Mouse (Mus musculus) G1E (cell line): ENCODE measurements around the gene Plekho2. TPM values are rescaled to one million over a fixed set of nuclear protein-coding genes. Genes with fewer than 3 reads are reported as not detected.

ENCODE experiments used
- ATAC-seq: 2 replicates; pipeline ENCODE4 v1.8.0; 2016; ENCODE audit warnings: mild to moderate bottlenecking; ENCODE audit not compliant: insufficient number of reproducible peaks, poor library complexity, low FRiP score, severe bottlenecking; ENCODE audit errors: extremely low read depth
- DNase-seq: peaks from one replicate; pipeline ENCODE4 v3.0.0; 2012; ENCODE audit warnings: low spot score
- H3K27me3 ChIP-seq: 2 replicates; pipeline ENCODE4 v1.6.1; 2012; ENCODE audit warnings: mild to moderate bottlenecking, low read length, inconsistent platforms; ENCODE audit not compliant: insufficient read depth
- H3K36me3 ChIP-seq: replicated peaks from 2 replicates; pipeline ENCODE3; 2012; ENCODE audit warnings: mild to moderate bottlenecking, inconsistent platforms
- H3K4me1 ChIP-seq: 2 replicates; pipeline ENCODE4 v1.6.1; 2012; ENCODE audit warnings: low read depth, low read length, inconsistent platforms, mixed read lengths; ENCODE audit not compliant: insufficient read depth
- H3K4me3 ChIP-seq: 2 replicates; pipeline ENCODE4 v1.5.1; 2012; ENCODE audit warnings: low read depth, mild to moderate bottlenecking, inconsistent platforms, low read length, moderate library complexity, mixed read lengths
- H3K9me3 ChIP-seq: replicated peaks from 2 replicates; pipeline ENCODE4 v1.6.1; 2012; ENCODE audit warnings: inconsistent platforms
- CTCF ChIP-seq: IDR thresholded peaks from 2 replicates; pipeline ENCODE4 v1.5.1; 2012; ENCODE audit warnings: low read depth, low read length, inconsistent platforms, mixed read lengths
- GATA1 ChIP-seq: IDR thresholded peaks from 2 replicates; pipeline ENCODE4 v1.6.1; 2012; ENCODE audit warnings: borderline replicate concordance, low read length, inconsistent platforms, mixed read lengths
- GATA2 ChIP-seq: IDR thresholded peaks from 2 replicates; pipeline ENCODE4 v1.6.1; 2012; ENCODE audit warnings: low read depth, low read length, inconsistent platforms, borderline replicate concordance
- POLR2AphosphoS5 ChIP-seq: IDR thresholded peaks from 2 replicates; pipeline ENCODE4 v1.6.1; 2012; ENCODE audit warnings: low read depth, low read length, inconsistent platforms; ENCODE audit not compliant: insufficient replicate concordance
- TAL1 ChIP-seq: conservative IDR thresholded peaks from 2 replicates; pipeline ENCODE4 v1.6.1; 2012; ENCODE audit warnings: low read depth, low read length, inconsistent platforms, mixed read lengths
- polyA plus RNA-seq: library from polyadenylated mRNA; stranded (reverse); fragments of >175 nt; gene quantifications from 2 replicates; pipeline ENCODE4 v1.2.3, GENCODE M21; 2012
- total RNA-seq, 2 experiments: library from RNA; stranded (forward) in 1 of 2; stranded (reverse) in 1 of 2; fragments of 200-1000 nt in 1 of 2; fragments of >200 nt in 1 of 2; fragmentation: Nextera tagmentation in 1 of 2; gene quantifications; 2 replicates each; pipeline ENCODE4 v1.2.3; 2014 to 2017

Plekho2 gene
- total and polyA plus RNA-seq, 3 experiments, result 16.8 to 35.4 (median 26.9) TPM

DNA sequence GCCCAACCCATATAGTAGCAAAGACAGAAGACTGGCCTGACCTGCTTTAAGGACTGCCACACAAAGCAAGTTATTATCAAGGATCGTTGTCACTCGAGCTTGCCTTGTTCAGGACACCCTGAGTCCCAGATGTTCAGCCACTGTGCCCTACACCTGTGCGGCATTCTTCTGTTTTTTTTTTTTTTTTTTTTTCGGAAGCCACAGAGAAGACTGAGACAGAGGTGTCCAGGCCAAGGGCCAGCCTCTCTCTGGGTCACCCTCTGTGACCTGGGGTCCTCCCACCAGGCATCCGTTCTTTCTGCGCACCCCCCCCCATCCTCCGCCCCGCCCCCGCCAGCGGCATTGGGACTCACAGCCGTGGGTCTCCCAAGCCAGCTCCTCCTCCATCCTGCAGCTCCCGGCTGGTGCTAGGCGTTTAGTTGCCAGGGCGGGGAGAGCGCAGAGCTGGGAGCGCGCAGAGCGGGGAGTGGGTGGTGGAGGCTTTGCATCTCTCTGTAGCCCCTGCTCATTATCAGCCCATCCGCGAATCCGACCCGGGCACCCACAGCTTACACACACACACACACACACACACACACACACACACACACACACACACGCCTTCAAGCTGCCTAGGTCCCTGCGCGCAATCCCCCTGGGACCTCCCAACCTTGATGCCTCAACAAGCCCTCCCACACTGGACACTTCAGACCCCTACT lies 59.9 kb downstream of the Plekho2 start, which contains the start of gene Ankdd1a:
Gene Ankdd1a, minus strand, starts transcription at position 387 of the 698 bp plus-strand sequence.
- Histone ChIP-seq H3K4me1 (peaks cover 3% of the 10 kb centered on the region; the same call in 1 of the 2 replicates), H3K4me3 (no peak within 1 kb of the TSS), H3K27me3 (peaks cover 22% of the 10 kb centered on the region), H3K36me3 (no peaks in the 10 kb centered on the region), H3K9me3 (no peaks in the 10 kb centered on the region)
- ATAC-seq (no peak), DNase-seq (no peak)
- TF ChIP-seq POLR2AphosphoS5 (no peak), CTCF (no peak), TAL1 (no peak), GATA1 (no peak), GATA2 (no peak)

DNA sequence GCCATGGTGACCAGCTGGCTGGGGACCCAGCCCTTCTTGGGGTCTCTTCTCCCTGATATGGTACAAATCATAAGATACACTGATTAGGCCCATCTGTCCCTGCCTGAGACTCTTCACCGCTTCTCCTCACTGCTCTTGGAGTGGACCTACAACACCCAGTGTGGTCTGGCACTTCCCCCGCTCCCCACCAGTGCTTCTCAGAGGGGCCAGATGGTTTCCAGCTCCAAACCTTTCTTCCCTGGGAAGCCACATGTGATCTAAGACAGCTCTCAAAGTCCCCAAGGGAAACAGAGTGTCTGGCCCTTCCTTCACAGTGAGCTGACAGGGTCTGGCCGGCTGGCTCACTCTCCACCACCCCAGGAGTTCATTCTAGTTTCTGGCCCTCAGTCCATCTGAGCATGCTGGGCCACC lies 65.0 kb downstream of the Plekho2 start:
- H3K27me3 ChIP-seq, result peaks cover 48% of the 10 kb centered on the region
- ATAC-seq (no peak), DNase-seq (no peak)

GRCm38 (mm10) chr9:65514431-65514830 lies 65.4 kb downstream of the Plekho2 start:
- H3K36me3 ChIP-seq, result no peaks in the 10 kb centered on the region
- DNase-seq, result no peak
- H3K4me3 ChIP-seq, result no peak overlapping the region
- ATAC-seq, result no peak
- peaks cover 53% of the 10 kb centered on the region for H3K27me3 ChIP-seq
- H3K4me1 ChIP-seq, result peaks cover 3% of the 10 kb centered on the region; the same call in 1 of the 2 replicates
- TF ChIP-seq GATA1 (no peak), CTCF (no peak), GATA2 (no peak), TAL1 (no peak), POLR2AphosphoS5 (no peak)
- H3K9me3 ChIP-seq, result no peaks in the 10 kb centered on the region

More for the DNA sequence above, 65.0 kb downstream of the Plekho2 start:
- no peak overlapping the region for H3K4me3 ChIP-seq
- no peaks in the 10 kb centered on the region for H3K9me3 ChIP-seq
- no peak for TF ChIP-seq CTCF
- no peak for TF ChIP-seq POLR2AphosphoS5
- no peaks in the 10 kb centered on the region for H3K36me3 ChIP-seq
- peaks cover 3% of the 10 kb centered on the region; the same call in 1 of the 2 replicates for H3K4me1 ChIP-seq

GRCm38 (mm10) chr9:65512520-65512919 lies 67.3 kb downstream of the Plekho2 start:
- Histone ChIP-seq H3K9me3 (no peaks in the 10 kb centered on the region), H3K4me1 (peaks cover 3% of the 10 kb centered on the region; the same call in 1 of the 2 replicates), H3K4me3 (no peak overlapping the region), H3K36me3 (no peaks in the 10 kb centered on the region), H3K27me3 (peaks cover 62% of the 10 kb centered on the region)
- ATAC-seq, result no peak
- no peak for DNase-seq
- no peak for TF ChIP-seq TAL1
- TF ChIP-seq GATA2, result no peak
- TF ChIP-seq GATA1, result no peak
- no peak for TF ChIP-seq CTCF
- TF ChIP-seq POLR2AphosphoS5, result no peak

DNA sequence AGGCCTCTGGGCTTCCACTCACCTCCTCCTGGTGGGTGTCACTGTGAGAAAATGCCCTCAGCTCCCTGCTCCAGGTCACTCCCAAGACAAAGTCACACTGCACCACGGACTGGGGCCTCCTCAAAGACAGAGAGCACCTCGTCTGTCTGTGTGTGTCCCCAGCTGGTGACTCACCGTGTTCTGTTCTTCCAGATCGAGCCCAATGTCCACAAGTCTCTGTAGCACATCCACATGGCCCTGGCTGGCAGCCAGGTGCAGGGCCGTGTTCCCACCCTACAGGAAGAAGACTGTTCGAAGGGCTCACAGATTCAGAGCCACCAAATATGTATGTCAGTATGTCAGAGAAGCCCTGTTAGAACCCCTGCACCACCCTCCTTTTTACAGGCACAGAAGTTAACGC lies 71.4 kb downstream of the Plekho2 start:
- DNase-seq, result no peak
- H3K27me3 ChIP-seq, result peaks cover 53% of the 10 kb centered on the region
- no peaks in the 10 kb centered on the region for H3K9me3 ChIP-seq
- no peak overlapping the region for H3K4me3 ChIP-seq
- no peak for ATAC-seq
- no peaks in the 10 kb centered on the region for H3K4me1 ChIP-seq
- H3K36me3 ChIP-seq, result no peaks in the 10 kb centered on the region
- TF ChIP-seq TAL1, result no peak
- no peak for TF ChIP-seq GATA1
- no peak for TF ChIP-seq POLR2AphosphoS5
- no peak for TF ChIP-seq CTCF
- TF ChIP-seq GATA2, result no peak

DNA sequence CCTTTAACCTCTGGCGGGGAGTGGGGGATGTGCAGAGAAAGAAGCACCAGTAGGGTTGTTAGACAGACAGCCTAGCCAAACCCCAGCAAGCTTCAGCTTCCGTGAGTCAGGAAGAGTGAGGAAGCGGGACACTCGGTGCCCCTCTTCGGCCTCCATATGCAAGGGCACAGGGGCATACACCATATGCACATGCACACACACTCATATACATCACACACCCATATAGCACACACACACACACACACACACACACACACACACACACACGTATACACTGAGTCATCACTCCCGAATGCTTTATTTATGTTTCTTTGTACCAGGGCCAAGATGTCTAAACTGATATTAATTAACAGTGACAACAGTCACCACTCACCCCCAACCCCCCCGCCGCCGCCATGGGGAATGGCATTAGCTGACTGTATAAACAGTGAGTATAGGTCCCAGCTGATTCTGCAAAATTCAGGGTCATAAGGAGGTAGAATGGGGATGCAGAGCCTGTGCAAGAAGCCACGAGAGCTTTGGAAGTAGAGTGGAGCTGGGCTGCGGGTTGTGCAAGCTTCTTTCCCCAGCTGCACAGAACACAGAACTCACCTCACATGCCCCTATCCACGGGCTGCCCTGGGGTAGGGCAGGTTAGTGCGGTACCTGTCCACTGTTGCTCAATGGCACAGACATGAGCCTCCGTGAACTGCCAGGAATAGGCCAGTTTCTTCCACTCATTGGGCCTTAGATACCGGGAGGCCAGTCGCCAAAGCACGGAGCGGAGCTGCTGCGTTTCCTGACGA lies 76.9 kb downstream of the Plekho2 start:
- ATAC-seq (no peak), DNase-seq (no peak)
- H3K9me3 ChIP-seq, result no peaks in the 10 kb centered on the region
- peaks cover 32% of the 10 kb centered on the region for H3K27me3 ChIP-seq
- no peak overlapping the region for H3K4me3 ChIP-seq
- no peaks in the 10 kb centered on the region for H3K36me3 ChIP-seq
- TF ChIP-seq POLR2AphosphoS5, result no peak
- no peak for TF ChIP-seq CTCF
- no peak for TF ChIP-seq TAL1
- TF ChIP-seq GATA2, result no peak
- no peak for TF ChIP-seq GATA1
- no peaks in the 10 kb centered on the region for H3K4me1 ChIP-seq

Other genes with a start within 250 kb of the Plekho2 start
- gene Pdcd7, start 233.9 kb downstream of the Plekho2 start, total RNA-seq (2014; fragmentation: Nextera tagmentation), result 8.0 and 10.2 TPM in 2 replicates
- 18.8 and 22.7 TPM in 2 replicates for gene Pdcd7, start 233.9 kb downstream of the Plekho2 start, total RNA-seq (2017)
- 29.9 and 42.8 TPM in 2 replicates for gene Pdcd7, start 233.9 kb downstream of the Plekho2 start, polyA plus RNA-seq
- gene Ubap1l, start 219.0 kb downstream of the Plekho2 start, total RNA-seq (2014; fragmentation: Nextera tagmentation), result 1.7 TPM in 1 of 2 replicates, not detected in the other
- gene Ubap1l, start 219.0 kb downstream of the Plekho2 start, total RNA-seq (2017), result 0.55 TPM in 1 of 2 replicates, not detected in the other
- gene Ubap1l, start 219.0 kb downstream of the Plekho2 start, polyA plus RNA-seq, result 0.06 and 0.10 TPM in 2 replicates
- gene Kbtbd13, start 188.4 kb downstream of the Plekho2 start, total RNA-seq (2014; fragmentation: Nextera tagmentation), result not detected in 2 replicates
- not detected in 2 replicates for gene Kbtbd13, start 188.4 kb downstream of the Plekho2 start, total RNA-seq (2017)
- gene Kbtbd13, start 188.4 kb downstream of the Plekho2 start, polyA plus RNA-seq, result not detected in 2 replicates
- not detected in 2 replicates for gene Rasl12, start 181.5 kb downstream of the Plekho2 start, total RNA-seq (2014; fragmentation: Nextera tagmentation)
- gene Rasl12, start 181.5 kb downstream of the Plekho2 start, total RNA-seq (2017), result 0.16 and 0.23 TPM in 2 replicates
- not detected in 2 replicates for gene Rasl12, start 181.5 kb downstream of the Plekho2 start, polyA plus RNA-seq
- gene Slc51b, start 157.1 kb downstream of the Plekho2 start, total RNA-seq (2014; fragmentation: Nextera tagmentation), result not detected in 2 replicates
- not detected in 2 replicates for gene Slc51b, start 157.1 kb downstream of the Plekho2 start, total RNA-seq (2017)
- gene Slc51b, start 157.1 kb downstream of the Plekho2 start, polyA plus RNA-seq, result not detected in 2 replicates
- gene Mtfmt, start 144.3 kb downstream of the Plekho2 start, total RNA-seq (2014; fragmentation: Nextera tagmentation), result 26.2 and 27.9 TPM in 2 replicates
- gene Mtfmt, start 144.3 kb downstream of the Plekho2 start, total RNA-seq (2017), result 15.3 and 16.0 TPM in 2 replicates
- 8.3 and 9.0 TPM in 2 replicates for gene Mtfmt, start 144.3 kb downstream of the Plekho2 start, polyA plus RNA-seq
- 26.4 and 40.2 TPM in 2 replicates for gene Spg21, start 119.1 kb downstream of the Plekho2 start, total RNA-seq (2014; fragmentation: Nextera tagmentation)
- gene Spg21, start 119.1 kb downstream of the Plekho2 start, total RNA-seq (2017), result 71.6 TPM in 2 replicates
- gene Spg21, start 119.1 kb downstream of the Plekho2 start, polyA plus RNA-seq, result 19.7 and 24.0 TPM in 2 replicates
- gene Ankdd1a, start 59.8 kb downstream of the Plekho2 start, total RNA-seq (2014; fragmentation: Nextera tagmentation), result not detected in 2 replicates
- gene Ankdd1a, start 59.8 kb downstream of the Plekho2 start, total RNA-seq (2017), result 0.06 and 0.22 TPM in 2 replicates
- not detected in 2 replicates for gene Ankdd1a, start 59.8 kb downstream of the Plekho2 start, polyA plus RNA-seq
- 13.0 and 28.7 TPM in 2 replicates for gene Pif1, start 7.1 kb upstream of the Plekho2 start, total RNA-seq (2014; fragmentation: Nextera tagmentation)
- 9.1 and 10.9 TPM in 2 replicates for gene Pif1, start 7.1 kb upstream of the Plekho2 start, total RNA-seq (2017)
- 6.9 and 7.1 TPM in 2 replicates for gene Pif1, start 7.1 kb upstream of the Plekho2 start, polyA plus RNA-seq
- not detected in 2 replicates for gene Rbpms2, start 49.6 kb upstream of the Plekho2 start, total RNA-seq (2014; fragmentation: Nextera tagmentation)
- 0.33 and 0.81 TPM in 2 replicates for gene Rbpms2, start 49.6 kb upstream of the Plekho2 start, total RNA-seq (2017)
- gene Rbpms2, start 49.6 kb upstream of the Plekho2 start, polyA plus RNA-seq, result 0.13 and 0.21 TPM in 2 replicates
- gene Oaz2, start 88.0 kb upstream of the Plekho2 start, total RNA-seq (2014; fragmentation: Nextera tagmentation), result 12.0 and 16.2 TPM in 2 replicates
- 39.3 and 43.0 TPM in 2 replicates for gene Oaz2, start 88.0 kb upstream of the Plekho2 start, total RNA-seq (2017)
- gene Oaz2, start 88.0 kb upstream of the Plekho2 start, polyA plus RNA-seq, result 85.7 and 118 TPM in 2 replicates
- 60.3 and 69.2 TPM in 2 replicates for gene Zfp609, start 247.5 kb upstream of the Plekho2 start, total RNA-seq (2014; fragmentation: Nextera tagmentation)
- 2.6 and 4.0 TPM in 2 replicates for gene Zfp609, start 247.5 kb upstream of the Plekho2 start, total RNA-seq (2017)
- gene Zfp609, start 247.5 kb upstream of the Plekho2 start, polyA plus RNA-seq, result 62.3 and 83.9 TPM in 2 replicates